Mouse (Mus musculus): ENCODE measurements around the gene Ceacam10.
"Not testable (repeated sequence)": the region's sequence is repeated elsewhere in the genome, so short reads cannot be mapped to it uniquely, and the experiment has no call there.

Gene Ceacam10

GRCm38 (mm10) chr7:24776918-24777317, at the start of gene Ceacam10:
TSS of gene Ceacam10 (plus strand) at chr7:24777206.
- DNase-seq = not testable (repeated sequence)

GRCm38 (mm10) chr7:24735970-24736670, 40.9 kb upstream of the Ceacam10 start:
- peak; percentile 36 for DNase-seq

GRCm38 (mm10) chr7:24750695-24751094, 26.3 kb upstream of the Ceacam10 start:
- DNase-seq = no peak

- no peak for DNase-seq
Measured at GRCm38 (mm10) chr7:24751610-24752009, 25.4 kb upstream of the Ceacam10 start.

GRCm38 (mm10) chr7:24753476-24753875, 23.5 kb upstream of the Ceacam10 start:
- no peak for DNase-seq

GRCm38 (mm10) chr7:24758520-24758919, 18.5 kb upstream of the Ceacam10 start:
- DNase-seq = no peak

- DNase-seq = no peak
Measured at GRCm38 (mm10) chr7:24760211-24760610, 16.8 kb upstream of the Ceacam10 start, which contains the start of gene Cd177. TSS of gene Cd177 (minus strand) at chr7:24760311.

GRCm38 (mm10) chr7:24761161-24761560, 15.8 kb upstream of the Ceacam10 start:
- no peak for DNase-seq

- DNase-seq = no peak
Measured at GRCm38 (mm10) chr7:24762574-24762973, 14.4 kb upstream of the Ceacam10 start.

GRCm38 (mm10) chr7:24771361-24771760, 5.6 kb upstream of the Ceacam10 start:
- no peak for DNase-seq

- DNase-seq = no peak
Measured at GRCm38 (mm10) chr7:24773942-24774535, 3.0 kb upstream of the Ceacam10 start.

- no peak for DNase-seq
Measured at GRCm38 (mm10) chr7:24776145-24776544, 861 bp upstream of the Ceacam10 start.

GRCm38 (mm10) chr7:24797918-24798317, 20.9 kb downstream of the Ceacam10 start:
- no peak for DNase-seq

- no peak for DNase-seq
Measured at GRCm38 (mm10) chr7:24802149-24802767, 25.3 kb downstream of the Ceacam10 start.

- no peak for DNase-seq
Measured at GRCm38 (mm10) chr7:24804826-24805225, 27.8 kb downstream of the Ceacam10 start.

- DNase-seq = no peak
Measured at GRCm38 (mm10) chr7:24809041-24809440, 32.0 kb downstream of the Ceacam10 start.

GRCm38 (mm10) chr7:24817502-24817901, 40.5 kb downstream of the Ceacam10 start:
- DNase-seq = peak; percentile 71

- no peak for DNase-seq
Measured at GRCm38 (mm10) chr7:24824452-24824851, 47.4 kb downstream of the Ceacam10 start.

- DNase-seq = no peak
Measured at GRCm38 (mm10) chr7:24827181-24827580, 50.2 kb downstream of the Ceacam10 start.

Measured in lung, postnatal 10 days (tissue).